Mouse (Mus musculus) gastrocnemius, postnatal 14 days (tissue): ENCODE results near the gene Tnp2. TPM values are rescaled to one million over a fixed set of nuclear protein-coding genes. Genes with fewer than 3 reads are reported as not detected.
A peak's percentile ranks its signal among the peaks of the same experiment; 100 is the strongest.

Source experiments
- DNase-seq: peaks from one replicate; pipeline ENCODE4 v3.0.0; 2021; ENCODE audit warnings: mixed read lengths
- intact Hi-C: fragments of 180-260 bp; cut with DNase I; formaldehyde crosslinking; loops from one replicate; pipeline ENCODE4 v1.15.1; 2025; ENCODE audit warnings: low total_unique reads
- long read RNA-seq, 2 experiments: library from polyadenylated mRNA; stranded (forward); transcript quantifications; one replicate each; pipeline ENCODE4 v2.0.0; 2021
- total RNA-seq, 2 experiments: library from RNA; stranded (reverse); gene quantifications; 2 replicates each; pipeline ENCODE4 v1.2.3; 2021

Gene Tnp2
- total RNA-seq = not detected
- long read RNA-seq, experiment 1 = 0 reads
- long read RNA-seq, experiment 2 = 0 reads

- intact Hi-C loops = loop anchor here (5.0 kb wide), 2 partner anchors 126 to 221 kb away; no protein-coding TSS in a partner anchor
- DNase-seq = no peak
Measured at GRCm38 (mm10) chr16:10788271-10788670, at the start of gene Tnp2. TSS of gene Tnp2 (minus strand) at chr16:10788660.

GRCm38 (mm10) chr16:10837903-10838302 lies 49.4 kb upstream of the Tnp2 start:
- DNase-seq = no peak
- intact Hi-C loops = no loop called here

- DNase-seq = no peak
- intact Hi-C loops = no loop called here
Measured at GRCm38 (mm10) chr16:10837250-10837649, 48.8 kb upstream of the Tnp2 start.

GRCm38 (mm10) chr16:10836388-10836787 lies 47.9 kb upstream of the Tnp2 start:
- intact Hi-C loops = no loop called here
- no peak for DNase-seq

- peak; percentile 88 for DNase-seq
- intact Hi-C loops = no loop called here
Measured at GRCm38 (mm10) chr16:10834911-10835587, 46.6 kb upstream of the Tnp2 start, which contains the start of gene Rmi2. TSS of gene Rmi2 (plus strand) at chr16:10835059.

- no peak for DNase-seq
- intact Hi-C loops = no loop called here
Measured at GRCm38 (mm10) chr16:10834542-10834910, 46.1 kb upstream of the Tnp2 start.

GRCm38 (mm10) chr16:10828461-10828805 lies 40.0 kb upstream of the Tnp2 start:
- intact Hi-C loops = no loop called here
- DNase-seq = no peak

GRCm38 (mm10) chr16:10827766-10828460 lies 39.5 kb upstream of the Tnp2 start:
- no peak for DNase-seq
- intact Hi-C loops = no loop called here

GRCm38 (mm10) chr16:10827269-10827668 lies 38.8 kb upstream of the Tnp2 start:
- intact Hi-C loops = no loop called here

GRCm38 (mm10) chr16:10825840-10826239 lies 37.4 kb upstream of the Tnp2 start:
- intact Hi-C loops = no loop called here
- no peak for DNase-seq

More at GRCm38 (mm10) chr16:10827269-10827668, 38.8 kb upstream of the Tnp2 start:
- no peak for DNase-seq

- DNase-seq = no peak
Measured at GRCm38 (mm10) chr16:10824536-10824935, 36.1 kb upstream of the Tnp2 start.

GRCm38 (mm10) chr16:10821387-10821786 lies 32.9 kb upstream of the Tnp2 start:
- intact Hi-C loops = no loop called here

More at GRCm38 (mm10) chr16:10824536-10824935, 36.1 kb upstream of the Tnp2 start:
- intact Hi-C loops = no loop called here

GRCm38 (mm10) chr16:10819966-10820365 lies 31.5 kb upstream of the Tnp2 start:
- intact Hi-C loops = no loop called here
- no peak for DNase-seq

More at GRCm38 (mm10) chr16:10821387-10821786, 32.9 kb upstream of the Tnp2 start:
- no peak for DNase-seq

GRCm38 (mm10) chr16:10818579-10819135 lies 30.2 kb upstream of the Tnp2 start:
- intact Hi-C loops = no loop called here
- DNase-seq = no peak

- DNase-seq = no peak
- intact Hi-C loops = no loop called here
Measured at GRCm38 (mm10) chr16:10814864-10815263, 26.4 kb upstream of the Tnp2 start.

GRCm38 (mm10) chr16:10813726-10814125 lies 25.3 kb upstream of the Tnp2 start:
- intact Hi-C loops = no loop called here
- no peak for DNase-seq

- intact Hi-C loops = no loop called here
- no peak for DNase-seq
Measured at GRCm38 (mm10) chr16:10812865-10813371, 24.5 kb upstream of the Tnp2 start, which contains the start of gene Gm11172. TSS of gene Gm11172 (plus strand) at chr16:10812915.

- intact Hi-C loops = no loop called here
Measured at GRCm38 (mm10) chr16:10810376-10810775, 21.9 kb upstream of the Tnp2 start.

GRCm38 (mm10) chr16:10805789-10806527 lies 17.5 kb upstream of the Tnp2 start, which contains the start of gene Prm1:
TSS of gene Prm1 (minus strand) at chr16:10805839.
- DNase-seq = no peak
- intact Hi-C loops = no loop called here

More at GRCm38 (mm10) chr16:10810376-10810775, 21.9 kb upstream of the Tnp2 start:
- DNase-seq = no peak
